Mouse (Mus musculus) megakaryocyte, embryonic 14.5 days (primary cell): ENCODE measurements around the gene Gpat2. TPM values are rescaled to one million over a fixed set of nuclear protein-coding genes. Genes with fewer than 3 reads are reported as not detected.

ENCODE experiments used
- H3K27me3 ChIP-seq: replicated peaks from 2 replicates; pipeline ENCODE3; 2012; ENCODE audit warnings: inconsistent platforms
- H3K36me3 ChIP-seq: replicated peaks from 2 replicates; pipeline ENCODE3; 2012; ENCODE audit warnings: low read length, inconsistent platforms, mixed read lengths
- H3K4me1 ChIP-seq: 2 replicates; pipeline ENCODE4 v1.6.1; 2012; ENCODE audit warnings: inconsistent platforms
- H3K4me3 ChIP-seq: replicated peaks from 2 replicates; pipeline ENCODE3; 2012; ENCODE audit warnings: moderate library complexity, mild to moderate bottlenecking, inconsistent platforms
- H3K9me3 ChIP-seq: 2 replicates; pipeline ENCODE4 v1.6.1; 2012; ENCODE audit warnings: inconsistent platforms
- FLI1 ChIP-seq: IDR thresholded peaks from 2 replicates; pipeline ENCODE4 v1.6.1; 2012; ENCODE audit warnings: low read length, inconsistent platforms, mixed read lengths
- GATA1 ChIP-seq: IDR thresholded peaks from 3 replicates; pipeline ENCODE4 v1.6.1; 2012; ENCODE audit warnings: mixed read lengths, low read length, inconsistent platforms, borderline replicate concordance
- polyA plus RNA-seq: library from polyadenylated mRNA; stranded (reverse); fragments of >175 nt; gene quantifications from 2 replicates; pipeline ENCODE4 v1.2.3, GENCODE M21; 2012; ENCODE audit warnings: low replicate concordance; ENCODE audit not compliant: insufficient read depth

The Gpat2 gene
- polyA plus RNA-seq = not detected in 2 replicates

- Histone ChIP-seq H3K4me1 (peaks cover 12% of the 10 kb centered on the region), H3K9me3 (peaks cover 8% of the 10 kb centered on the region), H3K36me3 (no peaks in the 10 kb centered on the region), H3K4me3 (no peak within 1 kb of the TSS), H3K27me3 (peaks cover 82% of the 10 kb centered on the region)
- TF ChIP-seq FLI1 (no peak), GATA1 (no peak)
Measured at GRCm38 (mm10) chr2:127424977-127425376, at the start of gene Gpat2. Gpat2 (plus strand) TSS chr2:127425199.

- peaks cover 30% of the 10 kb centered on the region for H3K4me1 ChIP-seq
- H3K36me3 ChIP-seq = no peaks in the 10 kb centered on the region
- TF ChIP-seq FLI1 = no peak
- no peak for TF ChIP-seq GATA1
- peaks cover 84% of the 10 kb centered on the region for H3K27me3 ChIP-seq
- no peak overlapping the region for H3K4me3 ChIP-seq
- no peaks in the 10 kb centered on the region for H3K9me3 ChIP-seq
Measured at GRCm38 (mm10) chr2:127375759-127376341, 49.1 kb upstream of the Gpat2 start.

GRCm38 (mm10) chr2:127376423-127377051, 48.5 kb upstream of the Gpat2 start:
- Histone ChIP-seq H3K9me3 (no peaks in the 10 kb centered on the region), H3K27me3 (peaks cover 78% of the 10 kb centered on the region), H3K4me1 (peaks cover 23% of the 10 kb centered on the region), H3K4me3 (no peak overlapping the region), H3K36me3 (no peaks in the 10 kb centered on the region)
- no peak for TF ChIP-seq GATA1
- TF ChIP-seq FLI1 = no peak

- H3K36me3 ChIP-seq = no peaks in the 10 kb centered on the region
- peaks cover 18% of the 10 kb centered on the region for H3K4me1 ChIP-seq
- no peak overlapping the region for H3K4me3 ChIP-seq
- no peaks in the 10 kb centered on the region for H3K9me3 ChIP-seq
- H3K27me3 ChIP-seq = peaks cover 71% of the 10 kb centered on the region
- no peak for TF ChIP-seq FLI1
- TF ChIP-seq GATA1 = no peak
Measured at GRCm38 (mm10) chr2:127377942-127378610, 46.9 kb upstream of the Gpat2 start.

- H3K27me3 ChIP-seq = peaks cover 68% of the 10 kb centered on the region
- H3K4me3 ChIP-seq = no peak overlapping the region
- H3K4me1 ChIP-seq = peaks cover 18% of the 10 kb centered on the region
- H3K9me3 ChIP-seq = no peaks in the 10 kb centered on the region
- TF ChIP-seq GATA1 (no peak), FLI1 (no peak)
- no peaks in the 10 kb centered on the region for H3K36me3 ChIP-seq
Measured at GRCm38 (mm10) chr2:127378611-127378990, 46.4 kb upstream of the Gpat2 start.

GRCm38 (mm10) chr2:127379250-127379649, 45.7 kb upstream of the Gpat2 start:
- no peaks in the 10 kb centered on the region for H3K36me3 ChIP-seq
- TF ChIP-seq FLI1 (no peak), GATA1 (no peak)
- peaks cover 67% of the 10 kb centered on the region for H3K27me3 ChIP-seq
- no peak overlapping the region for H3K4me3 ChIP-seq
- peaks cover 18% of the 10 kb centered on the region for H3K4me1 ChIP-seq
- H3K9me3 ChIP-seq = no peaks in the 10 kb centered on the region

- Histone ChIP-seq H3K9me3 (no peaks in the 10 kb centered on the region), H3K27me3 (peaks cover 72% of the 10 kb centered on the region), H3K4me3 (no peak overlapping the region), H3K4me1 (no peaks in the 10 kb centered on the region; the same call in 1 of the 2 replicates), H3K36me3 (no peaks in the 10 kb centered on the region)
- TF ChIP-seq GATA1 (no peak), FLI1 (no peak)
Measured at GRCm38 (mm10) chr2:127383881-127384280, 41.1 kb upstream of the Gpat2 start.

GRCm38 (mm10) chr2:127387521-127387920, 37.5 kb upstream of the Gpat2 start:
- Histone ChIP-seq H3K36me3 (no peaks in the 10 kb centered on the region), H3K27me3 (peaks cover 56% of the 10 kb centered on the region), H3K9me3 (no peaks in the 10 kb centered on the region), H3K4me3 (no peak overlapping the region), H3K4me1 (no peaks in the 10 kb centered on the region)
- TF ChIP-seq GATA1 (no peak), FLI1 (no peak)

GRCm38 (mm10) chr2:127390352-127390751, 34.6 kb upstream of the Gpat2 start:
- H3K27me3 ChIP-seq = peaks cover 67% of the 10 kb centered on the region
- no peak overlapping the region for H3K4me3 ChIP-seq
- TF ChIP-seq FLI1 (no peak), GATA1 (no peak)

GRCm38 (mm10) chr2:127390846-127391245, 34.2 kb upstream of the Gpat2 start:
- Histone ChIP-seq H3K36me3 (no peaks in the 10 kb centered on the region), H3K4me3 (no peak overlapping the region), H3K27me3 (peaks cover 68% of the 10 kb centered on the region), H3K9me3 (no peaks in the 10 kb centered on the region), H3K4me1 (peaks cover 5% of the 10 kb centered on the region)
- TF ChIP-seq GATA1 (no peak), FLI1 (no peak)

More at GRCm38 (mm10) chr2:127390352-127390751, 34.6 kb upstream of the Gpat2 start:
- no peaks in the 10 kb centered on the region for H3K36me3 ChIP-seq
- no peaks in the 10 kb centered on the region for H3K9me3 ChIP-seq
- H3K4me1 ChIP-seq = no peaks in the 10 kb centered on the region
